Comparison of ENCODE assay signal across 27 mouse cellular contexts in genomic region chr13:42121777-42122682, GRCm38 (mm10).
A peak's percentile ranks its signal among the peaks of the same experiment; 100 is the strongest.
DNase-seq lines count a peak whose midpoint lies in the region; ATAC-seq lines count a peak whose summit lies in the region.
"Had no signal": no experiment of that assay in that cellular context is flagged by ENCODE, and none has a peak within 500 bp of the region (broad histone marks: within the 10 kb centered on the region; RNA-seq: fewer than 3 reads in every experiment).

No protein-coding gene starts in this region.

- no peaks in the 10 kb centered on the region for H3K9me3 ChIP-seq in heart, embryonic 10.5 days
- no peaks in the 10 kb centered on the region for H3K9me3 ChIP-seq in neural tube, embryonic 14.5 days (ENCODE audit: control insufficient read depth, low read length)
- H3K9me3 ChIP-seq: G1E; kidney, embryonic 15.5 days; limb, embryonic 13.5 days; megakaryocyte, embryonic 14.5 days; midbrain, embryonic 13.5 days; neural tube, embryonic 12.5 days had no signal

- H3K4me3 ChIP-seq in heart, embryonic 10.5 days, result no peak overlapping the region
- no peak overlapping the region for H3K4me3 ChIP-seq in neural tube, embryonic 14.5 days (ENCODE audit: low read depth, low read length)
- H3K4me3 ChIP-seq: kidney, embryonic 15.5 days; limb, embryonic 13.5 days; megakaryocyte, embryonic 14.5 days; midbrain, embryonic 13.5 days; neural tube, embryonic 12.5 days had no signal

- 85% methylated on average over 5 of the region's 5 CpGs for WGBS in heart, embryonic 10.5 days
- WGBS in neural tube, embryonic 14.5 days, result 44% methylated on average over 5 of the region's 5 CpGs

- H3K27ac ChIP-seq in heart, embryonic 10.5 days, result no peak overlapping the region
- no peak overlapping the region for H3K27ac ChIP-seq in neural tube, embryonic 14.5 days (ENCODE audit: low read depth, low read length)
- H3K27ac ChIP-seq: kidney, embryonic 15.5 days; limb, embryonic 13.5 days; midbrain, embryonic 13.5 days; neural tube, embryonic 12.5 days had no signal

- peak; percentile 44; the same call in 1 of the 2 replicates for ATAC-seq in neural tube, embryonic 14.5 days (ENCODE audit: low read depth)
- ATAC-seq: inflammation-experienced regulatory T-cells, adult 6 months; lung, postnatal 0 days had no signal

- peak; percentile 52 for DNase-seq in cerebellum, adult 9-10 months
- no peak for DNase-seq in cerebellum, postnatal 4 days (ENCODE audit: low spot score in 2 of 2)
- peak; percentile 36 for DNase-seq in heart, embryonic 10.5 days (ENCODE audit: low spot score)
- no peak for DNase-seq in heart, adult 11 months
- peak; percentile 17 for DNase-seq in left cerebral cortex, postnatal 4 days
- no peak for DNase-seq in left cerebral cortex, postnatal 36 days (ENCODE audit: low spot score in 2 of 2)
- DNase-seq: adrenal gland, adult 8-10 months; cerebellum, adult 11 months; gastrocnemius, postnatal 14 days; heart, postnatal 36 days; kidney, adult 18-20 months; kidney, postnatal 25 days; lung, postnatal 4 days; retina, postnatal 1 day; right cerebral cortex, postnatal 14 days; thymus, postnatal 4 days had no signal

- intact Hi-C loops in left cerebral cortex, postnatal 4 days (cut with DNase I), result no loop called here
- intact Hi-C loops in left cerebral cortex, postnatal 36 days (cut with DNase I), result no loop called here

- H3K9ac ChIP-seq in neural tube, embryonic 14.5 days (replicated peaks; ENCODE audit: low read depth, low read length), result no peak overlapping the region
- H3K9ac ChIP-seq: kidney, embryonic 15.5 days; limb, embryonic 13.5 days; midbrain, embryonic 13.5 days; neural tube, embryonic 12.5 days had no signal

- H3K36me3 ChIP-seq in heart, embryonic 10.5 days, result peaks cover 8% of the 10 kb centered on the region; the same call in 1 of the 2 replicates
- no peaks in the 10 kb centered on the region for H3K36me3 ChIP-seq in neural tube, embryonic 14.5 days (ENCODE audit: control insufficient read depth, insufficient read depth, low read length)

- no peaks in the 10 kb centered on the region for H3K27me3 ChIP-seq in heart, embryonic 10.5 days (ENCODE audit: insufficient read depth, poor library complexity, severe bottlenecking)
- no peaks in the 10 kb centered on the region for H3K27me3 ChIP-seq in neural tube, embryonic 14.5 days (ENCODE audit: control insufficient read depth, insufficient read depth, low read length)
- H3K27me3 ChIP-seq: kidney, embryonic 15.5 days; limb, embryonic 13.5 days; megakaryocyte, embryonic 14.5 days; midbrain, embryonic 13.5 days; neural tube, embryonic 12.5 days had no signal

- no peak overlapping the region for H3K4me2 ChIP-seq in neural tube, embryonic 14.5 days (ENCODE audit: low read depth, low read length)
- H3K4me2 ChIP-seq: heart, embryonic 11.5 days; kidney, embryonic 15.5 days; limb, embryonic 13.5 days; liver, embryonic 11.5 days; midbrain, embryonic 13.5 days; neural tube, embryonic 12.5 days had no signal

- peaks cover 8% of the 10 kb centered on the region for H3K4me1 ChIP-seq in heart, embryonic 10.5 days
- H3K4me1 ChIP-seq in neural tube, embryonic 14.5 days (ENCODE audit: control insufficient read depth, insufficient read depth, low read length), result peaks cover 4% of the 10 kb centered on the region; the same call in 1 of the 2 replicates
- H3K4me1 ChIP-seq: kidney, embryonic 15.5 days; neural tube, embryonic 12.5 days had no signal

Comparison
In these comparisons a context has a peak if more than half of its experiments do, and no peak if none do; other contexts are left out.
1. DNase-seq: peak in cerebellum, adult 9-10 months (single experiment), heart, embryonic 10.5 days (single experiment) and left cerebral cortex, postnatal 4 days (single experiment); none in cerebellum, postnatal 4 days (0 of 2), heart, adult 11 months (single experiment) and left cerebral cortex, postnatal 36 days (0 of 2).